Mouse (Mus musculus) limb, embryonic 10.5 days (tissue): Measurements from ENCODE around the gene Nkd1. TPM values are rescaled to one million over a fixed set of nuclear protein-coding genes. Genes with fewer than 3 reads are reported as not detected.

Experiments
- DNase-seq: peaks from one replicate; pipeline ENCODE4 v3.0.0-alpha.2; 2017; ENCODE audit warnings: low spot score
- H3K27ac ChIP-seq: fragments of 300-500 bp; sonication (generic); 2 replicates; pipeline ENCODE4 v1.5.1; 2016; ENCODE audit warnings: mild to moderate bottlenecking
- H3K27me3 ChIP-seq: fragments of 300-500 bp; sonication (generic); 2 replicates; pipeline ENCODE4 v1.6.1; 2016; ENCODE audit warnings: low read depth, mild to moderate bottlenecking; ENCODE audit not compliant: poor library complexity, severe bottlenecking
- H3K36me3 ChIP-seq: fragments of 300-500 bp; sonication (generic); 2 replicates; pipeline ENCODE4 v1.6.1; 2016; ENCODE audit warnings: mild to moderate bottlenecking, moderate library complexity
- H3K4me1 ChIP-seq: fragments of 300-500 bp; sonication (generic); 2 replicates; pipeline ENCODE4 v1.6.1; 2016
- H3K4me3 ChIP-seq: fragments of 300-500 bp; sonication (generic); 2 replicates; pipeline ENCODE4 v1.5.1; 2016; ENCODE audit warnings: mild to moderate bottlenecking, moderate library complexity
- H3K9me3 ChIP-seq: fragments of 300-500 bp; sonication (generic); replicated peaks from 2 replicates; pipeline ENCODE4 v1.6.1; 2016; ENCODE audit warnings: mild to moderate bottlenecking
- WGBS: fragments of 180-500 bp; shearing (Covaris S2); methylation state at CpG from one replicate; pipeline ENCODE4 v1.1.7; 2016; 5-methylcytosine and 5-hydroxymethylcytosine counted together
- polyA plus RNA-seq: library from polyadenylated mRNA; unstranded; fragments of >200 nt; fragmentation: Nextera tagmentation; extraction: Ambion mirVana; gene quantifications from 2 replicates; pipeline ENCODE4 v1.2.1, GENCODE M21; 2016

Nkd1 gene
- polyA plus RNA-seq, 1 experiment from 2014 or later, result 60.7 TPM

- H3K4me3 ChIP-seq, result no peak within 1 kb of the TSS
- H3K9me3 ChIP-seq, result no peaks in the 10 kb centered on the region
- H3K27me3 ChIP-seq, result no peaks in the 10 kb centered on the region
- no peaks in the 10 kb centered on the region for H3K36me3 ChIP-seq
- peaks cover 5% of the 10 kb centered on the region; the same call in 1 of the 2 replicates for H3K4me1 ChIP-seq
- no peak for DNase-seq
- WGBS, result 82% methylated on average over 14 of the region's 14 CpGs
- H3K27ac ChIP-seq, result 0 out of 2 replicates have a peak within 1 kb of the TSS, but pooled peaks have one; percentile 17
Observed at GRCm38 (mm10) chr8:88635474-88636397, 114.6 kb downstream of the Nkd1 start, which contains the start of gene Snx20. TSS of gene Snx20 (minus strand) at chr8:88636128.

- Histone ChIP-seq H3K9me3 (no peaks in the 10 kb centered on the region), H3K4me3 (no peak overlapping the region), H3K27me3 (no peaks in the 10 kb centered on the region), H3K36me3 (no peaks in the 10 kb centered on the region), H3K4me1 (peaks cover 5% of the 10 kb centered on the region; the same call in 1 of the 2 replicates), H3K27ac (no peak overlapping the region)
- WGBS, result 82% methylated on average over 9 of the region's 9 CpGs
- DNase-seq, result no peak
Observed at GRCm38 (mm10) chr8:88637092-88638000, 116.2 kb downstream of the Nkd1 start.

- no peak for DNase-seq
- Histone ChIP-seq H3K9me3 (no peaks in the 10 kb centered on the region), H3K36me3 (no peaks in the 10 kb centered on the region), H3K27me3 (no peaks in the 10 kb centered on the region), H3K4me1 (peaks cover 5% of the 10 kb centered on the region; the same call in 1 of the 2 replicates), H3K27ac (no peak overlapping the region), H3K4me3 (no peak overlapping the region)
- 92% methylated on average over 3 of the region's 3 CpGs for WGBS
Observed at GRCm38 (mm10) chr8:88638908-88639307, 117.8 kb downstream of the Nkd1 start.

- no peaks in the 10 kb centered on the region for H3K9me3 ChIP-seq
- H3K4me3 ChIP-seq, result no peak overlapping the region
- DNase-seq, result no peak
- no peaks in the 10 kb centered on the region for H3K36me3 ChIP-seq
- peaks cover 24% of the 10 kb centered on the region for H3K27me3 ChIP-seq
- peaks cover 13% of the 10 kb centered on the region for H3K4me1 ChIP-seq
- WGBS, result 85% methylated on average over 5 of the region's 5 CpGs
- H3K27ac ChIP-seq, result no peak overlapping the region
Observed at GRCm38 (mm10) chr8:88642734-88643564, 121.8 kb downstream of the Nkd1 start.

Other genes with a start within 250 kb of the Nkd1 start
- gene Adcy7, start 249.0 kb upstream of the Nkd1 start, polyA plus RNA-seq, result 2.2 and 3.1 TPM in 2 replicates
- gene Brd7, start 159.2 kb upstream of the Nkd1 start, polyA plus RNA-seq, result 78.8 and 88.8 TPM in 2 replicates
- gene Snx20, start 114.8 kb downstream of the Nkd1 start, polyA plus RNA-seq, result 0.31 and 0.63 TPM in 2 replicates
- gene Nod2, start 126.0 kb downstream of the Nkd1 start, polyA plus RNA-seq, result 0.10 and 0.18 TPM in 2 replicates
- 8.2 and 13.4 TPM in 2 replicates for gene Cyld, start 175.7 kb downstream of the Nkd1 start, polyA plus RNA-seq